8 mouse cellular contexts compared by ENCODE assay signal in the genomic region with DNA sequence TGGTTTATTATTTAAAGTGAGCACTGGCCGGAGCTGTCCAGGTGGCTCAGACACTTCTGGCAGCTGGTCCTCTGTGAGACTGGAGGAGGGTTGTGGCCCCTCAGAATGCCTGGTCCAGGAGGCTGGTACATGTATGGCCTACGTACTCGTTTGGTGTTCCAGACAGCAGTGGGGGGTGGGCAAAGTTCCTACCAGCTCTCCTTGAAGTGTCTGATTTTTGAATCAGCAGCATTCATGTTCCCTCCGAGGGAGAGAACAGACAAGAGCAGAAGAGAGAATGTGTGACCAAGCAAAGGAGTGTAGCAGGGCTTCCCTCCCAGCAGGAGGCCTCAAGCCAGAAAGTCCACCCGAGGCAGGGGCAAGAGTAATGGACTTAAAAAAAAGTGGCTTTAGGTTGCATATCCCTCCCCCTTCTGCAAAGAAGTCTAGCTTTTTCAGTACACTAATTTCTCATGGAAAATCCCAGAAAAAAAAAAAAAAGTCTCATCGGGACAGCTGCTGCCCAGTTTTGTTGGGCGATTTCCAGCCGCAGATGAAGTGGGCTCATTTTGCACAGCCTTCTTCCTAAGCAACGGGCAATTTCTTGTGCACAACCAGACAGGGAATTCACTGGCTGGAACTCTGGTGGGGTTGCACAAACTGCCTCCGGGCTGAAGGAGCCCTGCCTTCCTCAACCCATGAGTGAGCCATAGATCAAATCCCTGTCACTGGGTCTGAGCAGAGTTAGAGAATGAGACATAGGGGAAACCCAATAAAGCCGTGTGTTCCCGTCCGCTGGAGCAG. TPM values are rescaled to one million over a fixed set of nuclear protein-coding genes. Genes with fewer than 3 reads are reported as not detected.
DNase-seq lines count a peak whose midpoint lies in the region; ATAC-seq lines count a peak whose summit lies in the region.
"Had no signal": no experiment of that assay in that cellular context is flagged by ENCODE, and none has a peak within 500 bp of the region (broad histone marks: within the 10 kb centered on the region; RNA-seq: fewer than 3 reads in every experiment).

No protein-coding gene starts in this region.

- no peaks in the 10 kb centered on the region for H3K27me3 ChIP-seq in forebrain, embryonic 14.5 days (replicated peaks; ENCODE audit: control insufficient read depth, insufficient read depth, low read length)
- no peaks in the 10 kb centered on the region for H3K27me3 ChIP-seq in hindbrain, embryonic 14.5 days (ENCODE audit: control insufficient read depth, insufficient read depth, low read length)
- H3K27me3 ChIP-seq in limb, embryonic 10.5 days (ENCODE audit: low read depth, poor library complexity, severe bottlenecking) = no peaks in the 10 kb centered on the region
- H3K27me3 ChIP-seq: liver, embryonic 15.5 days had no signal

- peak; percentile 45 for DNase-seq in kidney, postnatal 10 days
- no peak for DNase-seq in kidney, adult 18-20 months
- peak; percentile 63 for DNase-seq in forebrain, embryonic 14.5 days (ENCODE audit: low spot score)
- DNase-seq in hindbrain, embryonic 14.5 days (ENCODE audit: low spot score) = peak; percentile 57
- no peak for DNase-seq in limb, embryonic 10.5 days (ENCODE audit: low spot score)
- DNase-seq in right cerebral cortex, adult 2 months (ENCODE audit: low spot score in 2 of 2) = peak; percentile 65 to 69

- 37% methylated on average over 13 of the region's 13 CpGs for WGBS in forebrain, embryonic 14.5 days
- 32% methylated on average over 13 of the region's 13 CpGs for WGBS in hindbrain, embryonic 14.5 days
- WGBS in limb, embryonic 10.5 days = 58% methylated on average over 13 of the region's 13 CpGs

- H3K4me3 ChIP-seq in forebrain, embryonic 14.5 days (ENCODE audit: low read depth, low read length) = no peak overlapping the region
- no peak overlapping the region for H3K4me3 ChIP-seq in hindbrain, embryonic 14.5 days (replicated peaks; ENCODE audit: low read length)
- H3K4me3 ChIP-seq in limb, embryonic 10.5 days = no peak overlapping the region
- H3K4me3 ChIP-seq: liver, embryonic 15.5 days had no signal

- peak overlapping the region; percentile 52; the same call in 1 of the 2 replicates for H3K27ac ChIP-seq in forebrain, embryonic 14.5 days (ENCODE audit: low read depth, low read length)
- peak overlapping the region; percentile 39; the same call in 1 of the 2 replicates for H3K27ac ChIP-seq in hindbrain, embryonic 14.5 days
- peak overlapping the region; percentile 64 for H3K27ac ChIP-seq in limb, embryonic 10.5 days
- H3K27ac ChIP-seq: liver, embryonic 15.5 days had no signal

- H3K36me3 ChIP-seq in forebrain, embryonic 14.5 days (ENCODE audit: control insufficient read depth, insufficient read depth, low read length) = no peaks in the 10 kb centered on the region
- H3K36me3 ChIP-seq in hindbrain, embryonic 14.5 days (replicated peaks; ENCODE audit: control insufficient read depth, insufficient read depth) = no peaks in the 10 kb centered on the region
- no peaks in the 10 kb centered on the region for H3K36me3 ChIP-seq in limb, embryonic 10.5 days
- H3K36me3 ChIP-seq: liver, embryonic 15.5 days had no signal

- peaks cover 13% of the 10 kb centered on the region for H3K4me1 ChIP-seq in forebrain, embryonic 14.5 days (ENCODE audit: control insufficient read depth, insufficient read depth, low read length)
- 0 out of 2 replicates have a peak, but pooled peaks cover 7% of the 10 kb centered on the region for H3K4me1 ChIP-seq in hindbrain, embryonic 14.5 days (replicated peaks; ENCODE audit: control insufficient read depth, insufficient read depth, low read length)
- peaks cover 36% of the 10 kb centered on the region for H3K4me1 ChIP-seq in limb, embryonic 10.5 days
- H3K4me1 ChIP-seq: liver, embryonic 15.5 days had no signal

- no peak overlapping the region for H3K4me2 ChIP-seq in forebrain, embryonic 14.5 days (ENCODE audit: low read length)
- no peak overlapping the region for H3K4me2 ChIP-seq in hindbrain, embryonic 14.5 days (replicated peaks)
- H3K4me2 ChIP-seq: liver, embryonic 15.5 days had no signal

- no peaks in the 10 kb centered on the region for H3K9me3 ChIP-seq in forebrain, embryonic 14.5 days (replicated peaks; ENCODE audit: control insufficient read depth, low read length)
- no peaks in the 10 kb centered on the region for H3K9me3 ChIP-seq in hindbrain, embryonic 14.5 days (ENCODE audit: control insufficient read depth, low read length)
- no peaks in the 10 kb centered on the region for H3K9me3 ChIP-seq in limb, embryonic 10.5 days (replicated peaks)
- H3K9me3 ChIP-seq: liver, embryonic 15.5 days had no signal

- peak; percentile 44 for ATAC-seq in forebrain, embryonic 14.5 days
- peak; percentile 56; the same call in 1 of the 2 replicates for ATAC-seq in hindbrain, embryonic 14.5 days (ENCODE audit: low FRiP score)
- no peak for ATAC-seq in monocyte, adult 5-6 weeks (replicated peaks; ENCODE audit: insufficient number of reproducible peaks, low FRiP score, low TSS enrichment, poor library complexity, severe bottlenecking)

- H3K9ac ChIP-seq in forebrain, embryonic 14.5 days (ENCODE audit: low read length) = no peak overlapping the region
- no peak overlapping the region for H3K9ac ChIP-seq in hindbrain, embryonic 14.5 days
- H3K9ac ChIP-seq: liver, embryonic 15.5 days had no signal

RNA-seq across cellular contexts. Expression of gene Adamts17, which starts 28.4 kb away (rescaled TPM):
- polyA plus RNA-seq in forebrain, embryonic 14.5 days (2014; fragmentation: Nextera tagmentation; extraction: Ambion mirVana) = 2.1 and 2.2 TPM in 2 replicates
- polyA plus RNA-seq in hindbrain, embryonic 14.5 days (2014; fragmentation: Nextera tagmentation; extraction: Ambion mirVana) = 3.8 and 5.0 TPM in 2 replicates
- polyA plus RNA-seq in limb, embryonic 10.5 days (2016; fragmentation: Nextera tagmentation; extraction: Ambion mirVana) = 4.4 and 6.7 TPM in 2 replicates
- not detected in 3 replicates for total RNA-seq in monocyte, adult 5-6 weeks (2017)

Comparison
In these comparisons a context has a peak if more than half of its experiments do, and no peak if none do; other contexts are left out.
1. DNase-seq: peak in kidney, postnatal 10 days (single experiment), forebrain, embryonic 14.5 days (single experiment), hindbrain, embryonic 14.5 days (single experiment) and right cerebral cortex, adult 2 months (2 of 2); none in kidney, adult 18-20 months (single experiment) and limb, embryonic 10.5 days (single experiment).
2. Peak in every context shown above with its lines, with median percentiles within 50 percentile points of each other: H3K27ac ChIP-seq.